Mouse (Mus musculus): ENCODE measurements around the gene Olfr56.
"Not testable (repeated sequence)": the region's sequence is repeated elsewhere in the genome, so short reads cannot be mapped to it uniquely, and the experiment has no call there.

Olfr56 gene

GRCm38 (mm10) chr11:49176047-49176779, 197.5 kb downstream of the Olfr56 start:
- DNase-seq, result not testable (repeated sequence)

- no peak for DNase-seq
Observed at GRCm38 (mm10) chr11:49183172-49183571, 204.5 kb downstream of the Olfr56 start.

All from kidney, adult 18-20 months (tissue).